Mouse (Mus musculus) liver, adult 2 months (tissue): ENCODE measurements at regions not wholly inside any gene's neighbourhood (a gene's known extent, or its start where the extent isn't known, plus 50 kb on each side); places are given as distances from the start of the nearest gene placed in this dataset.

Experiments used
- CTCF ChIP-seq: fragments of 200-500 bp; IDR thresholded peaks from 2 replicates; pipeline ENCODE4 v1.5.1; 2011; ENCODE audit warnings: low read depth, low read length, control low read depth
- POLR2A ChIP-seq: fragments of 200-500 bp; IDR thresholded peaks from 2 replicates; pipeline ENCODE4 v1.6.1; 2011; ENCODE audit warnings: low read length, control low read depth; ENCODE audit not compliant: insufficient read depth; ENCODE audit errors: extremely low read depth

GRCm38 (mm10) chr17:4876431-4876830, 117.7 kb upstream of the Arid1b start:
- TF ChIP-seq CTCF = no peak
- no peak for TF ChIP-seq POLR2A
